Mouse (Mus musculus): ENCODE data around the gene Elp5. TPM values are rescaled to one million over a fixed set of nuclear protein-coding genes. Genes with fewer than 3 reads are reported as not detected.
"Not testable (repeated sequence)": the region's sequence is repeated elsewhere in the genome, so short reads cannot be mapped to it uniquely, and the experiment has no call there.

Elp5 gene
- polyA plus RNA-seq, 1 experiment from 2014 or later, result 169 TPM

GRCm38 (mm10) chr11:69936156-69936555, 46.2 kb downstream of the Elp5 start:
- WGBS, result 2% methylated on average over 28 of the region's 30 CpGs

DNA sequence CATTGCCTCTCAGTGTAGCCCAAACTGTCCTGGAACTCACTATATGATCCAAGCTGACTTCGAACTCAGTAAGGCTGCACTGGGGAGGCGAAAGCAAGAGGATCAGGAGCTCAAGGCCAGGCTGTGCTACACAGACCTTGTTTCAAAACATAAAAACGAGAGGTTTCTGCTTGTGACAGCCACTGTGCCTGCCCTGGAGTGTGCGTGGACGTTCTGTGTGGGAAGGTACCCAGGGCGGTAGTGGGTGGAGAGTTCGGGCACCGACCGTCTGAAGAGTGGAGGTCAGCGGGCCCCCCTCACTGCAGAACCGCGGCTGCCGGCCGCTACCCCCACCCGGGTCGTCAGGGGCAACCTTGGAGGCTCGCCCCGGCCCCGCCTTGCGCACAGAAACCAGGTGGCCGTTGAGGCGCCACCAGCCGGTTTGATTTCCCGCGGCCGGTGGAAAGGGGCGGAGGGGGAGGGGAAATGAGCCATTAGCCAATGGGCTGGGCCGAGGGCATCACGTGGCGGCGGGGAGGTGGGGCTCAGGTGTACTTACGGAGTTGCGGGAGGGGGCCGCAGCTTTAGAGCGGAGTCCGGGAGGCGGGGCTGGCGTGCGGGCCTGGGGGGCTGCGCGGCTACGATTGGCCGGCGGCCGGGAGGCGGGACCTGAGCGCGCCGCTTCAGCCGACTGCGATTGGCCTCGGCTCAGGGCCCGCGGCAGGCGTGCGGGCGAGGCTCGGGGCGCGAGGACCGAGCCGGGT, 47.0 kb downstream of the Elp5 start, which contains the start of gene Ybx2:
Gene Ybx2, plus strand, starts transcription at position 660 of the 743 bp plus-strand sequence.
- Histone ChIP-seq H3K4me1 (replicated peaks; ENCODE audit: control insufficient read depth, insufficient read depth, low read length) (no peaks in the 10 kb centered on the region; the same call in 1 of the 2 replicates), H3K4me3 (replicated peaks; ENCODE audit: low read length) (peak within 1 kb of the TSS; percentile 61), H3K4me2 (replicated peaks) (peak within 1 kb of the TSS; percentile 99), H3K27ac (no peak within 1 kb of the TSS), H3K27me3 (ENCODE audit: control insufficient read depth, insufficient read depth, low read length) (peaks cover 36% of the 10 kb centered on the region), H3K36me3 (replicated peaks; ENCODE audit: control insufficient read depth, insufficient read depth) (no peaks in the 10 kb centered on the region), H3K9ac (peak within 1 kb of the TSS; percentile 63), H3K9me3 (ENCODE audit: control insufficient read depth, low read length) (no peaks in the 10 kb centered on the region)
- peak; percentile 90 for DNase-seq (ENCODE audit: low spot score)
- WGBS, result 2% methylated on average over 54 of the region's 62 CpGs
- ATAC-seq (ENCODE audit: low FRiP score), result peak; percentile 95

More at GRCm38 (mm10) chr11:69936156-69936555, 46.2 kb downstream of the Elp5 start:
- Histone ChIP-seq H3K9me3 (ENCODE audit: control insufficient read depth, low read length) (no peaks in the 10 kb centered on the region), H3K36me3 (replicated peaks; ENCODE audit: control insufficient read depth, insufficient read depth) (no peaks in the 10 kb centered on the region), H3K4me2 (replicated peaks) (peak overlapping the region; percentile 99), H3K27me3 (ENCODE audit: control insufficient read depth, insufficient read depth, low read length) (peaks cover 36% of the 10 kb centered on the region), H3K4me1 (replicated peaks; ENCODE audit: control insufficient read depth, insufficient read depth, low read length) (no peaks in the 10 kb centered on the region; the same call in 1 of the 2 replicates), H3K9ac (peak overlapping the region; percentile 63), H3K27ac (no peak overlapping the region), H3K4me3 (replicated peaks; ENCODE audit: low read length) (peak overlapping the region; percentile 61)
- ATAC-seq (ENCODE audit: low FRiP score) (no peak), DNase-seq (ENCODE audit: low spot score) (no peak)

DNA sequence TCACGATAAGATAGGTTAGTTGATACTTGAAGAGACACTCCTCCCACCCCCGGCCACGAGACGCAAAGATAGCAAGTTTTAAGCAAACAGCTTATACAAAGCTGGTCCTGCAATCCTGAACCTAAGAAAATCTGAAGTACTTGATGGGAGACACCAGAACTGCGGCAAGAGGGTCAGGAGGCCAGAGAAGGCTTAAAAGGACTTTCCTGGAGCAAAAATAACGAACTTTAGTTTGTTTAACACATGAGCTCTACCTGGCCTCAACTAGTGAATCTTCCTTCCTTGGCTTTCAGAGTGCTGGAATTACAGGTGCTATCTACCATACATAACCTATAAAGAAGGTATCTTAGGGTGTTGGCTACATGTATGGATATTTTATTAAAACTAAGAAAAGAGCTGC, 47.6 kb downstream of the Elp5 start:
- no peaks in the 10 kb centered on the region for H3K36me3 ChIP-seq (replicated peaks; ENCODE audit: control insufficient read depth, insufficient read depth)
- 22% methylated on average over 6 of the region's 6 CpGs for WGBS
- H3K27ac ChIP-seq, result no peak overlapping the region
- no peaks in the 10 kb centered on the region for H3K9me3 ChIP-seq (ENCODE audit: control insufficient read depth, low read length)
- H3K27me3 ChIP-seq (ENCODE audit: control insufficient read depth, insufficient read depth, low read length), result peaks cover 36% of the 10 kb centered on the region
- H3K4me2 ChIP-seq (replicated peaks), result peak overlapping the region; percentile 99
- H3K4me1 ChIP-seq (replicated peaks; ENCODE audit: control insufficient read depth, insufficient read depth, low read length), result no peaks in the 10 kb centered on the region; the same call in 1 of the 2 replicates
- H3K9ac ChIP-seq, result no peak overlapping the region
- ATAC-seq (ENCODE audit: low FRiP score) (no peak), DNase-seq (ENCODE audit: low spot score) (no peak)
- H3K4me3 ChIP-seq (replicated peaks; ENCODE audit: low read length), result peak overlapping the region; percentile 61

DNA sequence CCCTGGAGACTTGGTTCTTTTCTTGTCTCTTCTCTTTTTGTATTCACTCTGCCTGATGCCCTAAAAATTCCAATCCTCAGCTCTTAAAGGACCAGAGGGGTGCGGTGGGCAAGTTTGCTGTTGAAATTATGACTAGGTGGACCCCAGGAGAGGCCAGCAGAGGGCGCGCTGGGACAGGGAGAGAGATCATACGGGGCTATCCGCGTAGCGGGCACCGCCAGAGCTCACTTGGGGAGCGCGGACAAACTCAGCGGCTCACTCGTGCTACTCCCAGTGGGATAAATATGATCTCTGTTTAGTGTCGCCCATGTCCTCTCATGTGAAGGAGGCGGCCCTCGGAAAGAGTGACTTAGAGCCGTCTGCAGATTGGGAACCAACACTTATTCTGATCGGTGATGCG, 48.1 kb downstream of the Elp5 start:
- Histone ChIP-seq H3K9ac (no peak overlapping the region), H3K9me3 (ENCODE audit: control insufficient read depth, low read length) (no peaks in the 10 kb centered on the region), H3K36me3 (replicated peaks; ENCODE audit: control insufficient read depth, insufficient read depth) (no peaks in the 10 kb centered on the region), H3K27me3 (ENCODE audit: control insufficient read depth, insufficient read depth, low read length) (peaks cover 36% of the 10 kb centered on the region), H3K27ac (no peak overlapping the region), H3K4me1 (replicated peaks; ENCODE audit: control insufficient read depth, insufficient read depth, low read length) (no peaks in the 10 kb centered on the region; the same call in 1 of the 2 replicates), H3K4me3 (replicated peaks; ENCODE audit: low read length) (no peak overlapping the region; the same call in 1 of the 2 replicates), H3K4me2 (replicated peaks) (peak overlapping the region; percentile 29)
- WGBS, result 1% methylated on average over 18 of the region's 18 CpGs
- DNase-seq (ENCODE audit: low spot score), result peak; percentile 90
- ATAC-seq (ENCODE audit: low FRiP score), result no peak

- no peak for ATAC-seq (ENCODE audit: low FRiP score)
- WGBS, result 79% methylated on average over 4 of the region's 4 CpGs
- no peaks in the 10 kb centered on the region; the same call in 1 of the 2 replicates for H3K4me1 ChIP-seq (replicated peaks; ENCODE audit: control insufficient read depth, insufficient read depth, low read length)
- no peak for DNase-seq (ENCODE audit: low spot score)
- no peak overlapping the region for H3K27ac ChIP-seq
- no peak overlapping the region for H3K9ac ChIP-seq
- H3K4me2 ChIP-seq (replicated peaks), result no peak overlapping the region
- H3K36me3 ChIP-seq (replicated peaks; ENCODE audit: control insufficient read depth, insufficient read depth), result no peaks in the 10 kb centered on the region
- no peaks in the 10 kb centered on the region for H3K9me3 ChIP-seq (ENCODE audit: control insufficient read depth, low read length)
- H3K4me3 ChIP-seq (replicated peaks; ENCODE audit: low read length), result no peak overlapping the region
- H3K27me3 ChIP-seq (ENCODE audit: control insufficient read depth, insufficient read depth, low read length), result peaks cover 27% of the 10 kb centered on the region
Observed at GRCm38 (mm10) chr11:69933066-69933465, 49.3 kb downstream of the Elp5 start.

GRCm38 (mm10) chr11:69932254-69932653, 50.1 kb downstream of the Elp5 start:
- no peaks in the 10 kb centered on the region; the same call in 1 of the 2 replicates for H3K4me1 ChIP-seq (replicated peaks; ENCODE audit: control insufficient read depth, insufficient read depth, low read length)
- no peak for ATAC-seq (ENCODE audit: low FRiP score)
- no peaks in the 10 kb centered on the region for H3K9me3 ChIP-seq (ENCODE audit: control insufficient read depth, low read length)
- H3K4me3 ChIP-seq (replicated peaks; ENCODE audit: low read length), result no peak overlapping the region
- H3K4me2 ChIP-seq (replicated peaks), result no peak overlapping the region
- no peak for DNase-seq (ENCODE audit: low spot score)
- H3K9ac ChIP-seq, result no peak overlapping the region
- 27% methylated on average over 3 of the region's 3 CpGs for WGBS
- no peaks in the 10 kb centered on the region for H3K36me3 ChIP-seq (replicated peaks; ENCODE audit: control insufficient read depth, insufficient read depth)
- no peak overlapping the region for H3K27ac ChIP-seq
- peaks cover 19% of the 10 kb centered on the region for H3K27me3 ChIP-seq (ENCODE audit: control insufficient read depth, insufficient read depth, low read length)

GRCm38 (mm10) chr11:69931769-69932168, 50.5 kb downstream of the Elp5 start:
- ATAC-seq (ENCODE audit: low FRiP score), result no peak
- no peak for DNase-seq (ENCODE audit: low spot score)
- Histone ChIP-seq H3K4me1 (replicated peaks; ENCODE audit: control insufficient read depth, insufficient read depth, low read length) (no peaks in the 10 kb centered on the region; the same call in 1 of the 2 replicates), H3K9ac (no peak overlapping the region), H3K4me2 (replicated peaks) (no peak overlapping the region), H3K9me3 (ENCODE audit: control insufficient read depth, low read length) (no peaks in the 10 kb centered on the region), H3K4me3 (replicated peaks; ENCODE audit: low read length) (no peak overlapping the region), H3K27ac (no peak overlapping the region), H3K27me3 (ENCODE audit: control insufficient read depth, insufficient read depth, low read length) (peaks cover 14% of the 10 kb centered on the region; the same call in 1 of the 2 replicates), H3K36me3 (replicated peaks; ENCODE audit: control insufficient read depth, insufficient read depth) (no peaks in the 10 kb centered on the region)
- WGBS, result 77% methylated on average over 8 of the region's 8 CpGs

GRCm38 (mm10) chr11:69930967-69931537, 51.3 kb downstream of the Elp5 start:
- DNase-seq (ENCODE audit: low spot score) (no peak), ATAC-seq (ENCODE audit: low FRiP score) (no peak)
- H3K9ac ChIP-seq, result no peak overlapping the region

DNA sequence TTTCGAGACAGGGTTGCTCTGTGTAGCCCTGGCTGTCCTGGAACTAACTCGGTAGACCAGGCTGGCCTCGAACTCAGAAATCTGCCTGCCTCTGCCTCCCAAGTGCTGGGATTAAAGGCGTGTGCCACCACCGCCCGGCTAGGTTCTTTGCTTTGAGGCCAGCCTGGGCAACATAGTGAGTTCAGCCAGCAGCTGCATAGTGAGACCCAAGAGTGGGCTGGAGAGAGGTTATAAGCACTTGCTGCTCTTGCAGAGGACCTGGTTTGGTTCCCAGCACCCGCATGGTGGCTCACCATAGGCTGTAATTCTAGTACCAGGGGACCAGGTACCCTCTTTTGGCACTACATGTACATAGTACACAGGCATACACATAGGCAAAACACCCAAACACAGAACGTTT, 52.1 kb downstream of the Elp5 start:
- H3K9ac ChIP-seq; DNase-seq (ENCODE audit: low spot score); H3K9me3 ChIP-seq (ENCODE audit: control insufficient read depth, low read length); ATAC-seq (ENCODE audit: low FRiP score); H3K4me3 ChIP-seq (replicated peaks; ENCODE audit: low read length); H3K4me2 ChIP-seq (replicated peaks); H3K27me3 ChIP-seq (ENCODE audit: control insufficient read depth, insufficient read depth, low read length); H3K4me1 ChIP-seq (replicated peaks; ENCODE audit: control insufficient read depth, insufficient read depth, low read length); H3K36me3 ChIP-seq (replicated peaks; ENCODE audit: control insufficient read depth, insufficient read depth); H3K27ac ChIP-seq: not testable (repeated sequence)
- WGBS, result 89% methylated on average over 8 of the region's 8 CpGs

More at GRCm38 (mm10) chr11:69930967-69931537, 51.3 kb downstream of the Elp5 start:
- 68% methylated on average over 3 of the region's 3 CpGs for WGBS
- Histone ChIP-seq H3K4me3 (replicated peaks; ENCODE audit: low read length) (no peak overlapping the region), H3K27ac (no peak overlapping the region), H3K27me3 (ENCODE audit: control insufficient read depth, insufficient read depth, low read length) (peaks cover 10% of the 10 kb centered on the region; the same call in 1 of the 2 replicates), H3K36me3 (replicated peaks; ENCODE audit: control insufficient read depth, insufficient read depth) (no peaks in the 10 kb centered on the region), H3K4me2 (replicated peaks) (no peak overlapping the region), H3K4me1 (replicated peaks; ENCODE audit: control insufficient read depth, insufficient read depth, low read length) (no peaks in the 10 kb centered on the region; the same call in 1 of the 2 replicates), H3K9me3 (ENCODE audit: control insufficient read depth, low read length) (no peaks in the 10 kb centered on the region)

Measured in hindbrain, embryonic 14.5 days (tissue).